Mouse (Mus musculus) kidney, adult 2 months (tissue): ENCODE data around the gene Nudt19. TPM values are rescaled to one million over a fixed set of nuclear protein-coding genes. Genes with fewer than 3 reads are reported as not detected.
"Not testable (repeated sequence)": the region's sequence is repeated elsewhere in the genome, so short reads cannot be mapped to it uniquely, and the experiment has no call there.

Experiments used
- DNase-seq: peaks from one replicate; pipeline ENCODE4 v3.0.0; 2021
- H3K27ac ChIP-seq: fragments of 200-500 bp; 2 replicates; pipeline ENCODE4 v1.5.1; 2012; ENCODE audit warnings: low read depth, low read length, control low read depth, inconsistent platforms; ENCODE audit not compliant: insufficient read depth
- H3K27me3 ChIP-seq: fragments of 200-500 bp; replicated peaks from 2 replicates; pipeline ENCODE4 v1.6.1; 2012; ENCODE audit warnings: mild to moderate bottlenecking, moderate library complexity, low read length, inconsistent platforms; ENCODE audit not compliant: control insufficient read depth, insufficient read depth
- H3K36me3 ChIP-seq: fragments of 200-500 bp; 2 replicates; pipeline ENCODE4 v1.6.1; 2012; ENCODE audit warnings: mild to moderate bottlenecking, moderate library complexity, low read length, inconsistent platforms; ENCODE audit not compliant: control insufficient read depth, insufficient read depth
- H3K4me1 ChIP-seq: fragments of 200-500 bp; 2 replicates; pipeline ENCODE4 v1.6.1; 2011; ENCODE audit warnings: low read length; ENCODE audit not compliant: control insufficient read depth, insufficient read depth
- H3K4me3 ChIP-seq: fragments of 200-500 bp; 2 replicates; pipeline ENCODE4 v1.5.1; 2011; ENCODE audit warnings: mild to moderate bottlenecking, low read depth, low read length, control low read depth; ENCODE audit not compliant: insufficient read depth
- CTCF ChIP-seq: fragments of 200-500 bp; conservative IDR thresholded peaks from 2 replicates; pipeline ENCODE4 v1.5.1; 2011; ENCODE audit warnings: low read depth, mild to moderate bottlenecking, control low read depth, low read length, moderate library complexity, mixed read lengths; ENCODE audit not compliant: insufficient read depth, insufficient read length
- POLR2A ChIP-seq: fragments of 200-500 bp; IDR thresholded peaks from one replicate; pipeline ENCODE4 v1.6.1; 2011; ENCODE audit warnings: low read depth, low read length, control low read depth
- WGBS: fragments of 180-500 bp; shearing (Covaris S2); methylation state at CpG from one replicate; pipeline ENCODE4 v1.1.7; 2018; 5-methylcytosine and 5-hydroxymethylcytosine counted together
- polyA plus RNA-seq: library from polyadenylated mRNA; depleted of rRNA; stranded (reverse); fragments of >200 nt; gene quantifications from 2 replicates; pipeline ENCODE4 v1.2.3, GENCODE M21; 2012

The Nudt19 gene
- polyA plus RNA-seq, 1 experiment = 170 TPM

- 13% methylated on average over 36 of the region's 36 CpGs for WGBS
- Histone ChIP-seq H3K4me3 (peak overlapping the region; percentile 76), H3K27me3 (no peaks in the 10 kb centered on the region), H3K36me3 (no peaks in the 10 kb centered on the region), H3K4me1 (no peaks in the 10 kb centered on the region), H3K27ac (no peak overlapping the region)
- DNase-seq = no peak
- TF ChIP-seq POLR2A (no peak), CTCF (no peak)
Measured at GRCm38 (mm10) chr7:35584068-35584785, 28.1 kb upstream of the Nudt19 start.

GRCm38 (mm10) chr7:35583476-35584025 lies 27.4 kb upstream of the Nudt19 start:
- DNase-seq = no peak
- TF ChIP-seq CTCF (no peak), POLR2A (no peak)
- no peaks in the 10 kb centered on the region for H3K4me1 ChIP-seq

GRCm38 (mm10) chr7:35582719-35583118 lies 26.6 kb upstream of the Nudt19 start:
- TF ChIP-seq POLR2A = no peak
- 0 out of 2 replicates have a peak, but pooled peaks have one; percentile 32 for TF ChIP-seq CTCF
- Histone ChIP-seq H3K4me3 (no peak overlapping the region), H3K4me1 (no peaks in the 10 kb centered on the region), H3K27ac (no peak overlapping the region), H3K36me3 (no peaks in the 10 kb centered on the region), H3K27me3 (no peaks in the 10 kb centered on the region)
- no peak for DNase-seq
- 79% methylated on average over 5 of the region's 5 CpGs for WGBS

More at GRCm38 (mm10) chr7:35583476-35584025, 27.4 kb upstream of the Nudt19 start:
- WGBS = 56% methylated on average over 11 of the region's 11 CpGs
- no peak overlapping the region for H3K27ac ChIP-seq
- no peaks in the 10 kb centered on the region for H3K36me3 ChIP-seq
- no peaks in the 10 kb centered on the region for H3K27me3 ChIP-seq
- no peak overlapping the region for H3K4me3 ChIP-seq

GRCm38 (mm10) chr7:35579849-35580248 lies 23.7 kb upstream of the Nudt19 start:
- WGBS = 40% methylated on average over 4 of the region's 4 CpGs
- TF ChIP-seq CTCF (peak; percentile 82), POLR2A (no peak)
- no peak overlapping the region for H3K27ac ChIP-seq
- no peaks in the 10 kb centered on the region; the same call in 1 of the 2 replicates for H3K27me3 ChIP-seq
- no peaks in the 10 kb centered on the region for H3K4me1 ChIP-seq
- peak; percentile 55 for DNase-seq
- H3K4me3 ChIP-seq = no peak overlapping the region
- no peaks in the 10 kb centered on the region for H3K36me3 ChIP-seq

- 25% methylated on average over 6 of the region's 6 CpGs for WGBS
- not testable (repeated sequence) for H3K4me1 ChIP-seq, H3K27me3 ChIP-seq, H3K36me3 ChIP-seq, DNase-seq, H3K27ac ChIP-seq, H3K4me3 ChIP-seq
Measured at GRCm38 (mm10) chr7:35570883-35571282, 14.8 kb upstream of the Nudt19 start.

- not testable (repeated sequence) for H3K36me3 ChIP-seq, H3K27me3 ChIP-seq, H3K4me1 ChIP-seq, H3K27ac ChIP-seq, H3K4me3 ChIP-seq, DNase-seq
- WGBS = 85% methylated on average over 4 of the region's 4 CpGs
Measured at GRCm38 (mm10) chr7:35569724-35570123, 13.6 kb upstream of the Nudt19 start.

- Histone ChIP-seq H3K4me1 (peaks cover 12% of the 10 kb centered on the region; the same call in 1 of the 2 replicates), H3K27ac (peak overlapping the region; percentile 90)
- H3K4me3 ChIP-seq, H3K36me3 ChIP-seq, H3K27me3 ChIP-seq: not testable (repeated sequence)
- WGBS = 57% methylated on average over 13 of the region's 13 CpGs
- peak; percentile 67 for DNase-seq
Measured at GRCm38 (mm10) chr7:35565965-35566364, 9.9 kb upstream of the Nudt19 start.

- not testable (repeated sequence) for H3K27me3 ChIP-seq, DNase-seq, H3K4me3 ChIP-seq, H3K36me3 ChIP-seq
- Histone ChIP-seq H3K27ac (peak overlapping the region; percentile 90), H3K4me1 (peaks cover 12% of the 10 kb centered on the region; the same call in 1 of the 2 replicates)
- 69% methylated on average over 10 of the region's 10 CpGs for WGBS
Measured at GRCm38 (mm10) chr7:35564872-35565271, 8.8 kb upstream of the Nudt19 start.
